Mouse (Mus musculus): ENCODE measurements at regions not wholly inside any gene's neighbourhood (a gene's known extent, or its start where the extent isn't known, plus 50 kb on each side); places are given as distances from the start of the nearest gene placed in this dataset.

GRCm38 (mm10) chr7:79531142-79531541 lies 65.0 kb upstream of the Polg start:
- no peak overlapping the region for H3K4me2 ChIP-seq
- no peaks in the 10 kb centered on the region for H3K36me3 ChIP-seq
- WGBS, result 20% methylated on average over 5 of the region's 5 CpGs
- no peak for ATAC-seq (ENCODE audit: insufficient number of reproducible peaks, insufficient read depth, low FRiP score, low TSS enrichment, low read depth)
- H3K9me3 ChIP-seq, result no peaks in the 10 kb centered on the region
- H3K27me3 ChIP-seq, result peaks cover 100% of the 10 kb centered on the region
- peaks cover 14% of the 10 kb centered on the region for H3K4me1 ChIP-seq (replicated peaks)
- H3K9ac ChIP-seq (replicated peaks), result no peak overlapping the region
- no peak overlapping the region for H3K27ac ChIP-seq
- no peak overlapping the region for H3K4me3 ChIP-seq (replicated peaks)

GRCm38 (mm10) chr7:79529480-79529879 lies 63.3 kb upstream of the Polg start:
- ATAC-seq (ENCODE audit: insufficient number of reproducible peaks, insufficient read depth, low FRiP score, low TSS enrichment, low read depth), result no peak
- H3K36me3 ChIP-seq, result no peaks in the 10 kb centered on the region

GRCm38 (mm10) chr7:79527984-79528383 lies 61.8 kb upstream of the Polg start:
- H3K9me3 ChIP-seq, result no peaks in the 10 kb centered on the region
- peaks cover 17% of the 10 kb centered on the region for H3K4me1 ChIP-seq (replicated peaks)
- whole genome bisulfite sequencing, result 21% methylated on average over 3 of the region's 3 CpGs
- no peak overlapping the region for H3K4me3 ChIP-seq (replicated peaks)
- no peak overlapping the region for H3K4me2 ChIP-seq
- no peaks in the 10 kb centered on the region for H3K36me3 ChIP-seq
- ATAC-seq (ENCODE audit: insufficient number of reproducible peaks, insufficient read depth, low FRiP score, low TSS enrichment, low read depth), result no peak
- no peak overlapping the region for H3K27ac ChIP-seq
- peaks cover 90% of the 10 kb centered on the region for H3K27me3 ChIP-seq
- H3K9ac ChIP-seq (replicated peaks), result no peak overlapping the region

More at GRCm38 (mm10) chr7:79529480-79529879, 63.3 kb upstream of the Polg start:
- Histone ChIP-seq H3K9me3 (no peaks in the 10 kb centered on the region), H3K27me3 (peaks cover 94% of the 10 kb centered on the region), H3K4me3 (replicated peaks) (no peak overlapping the region), H3K4me1 (replicated peaks) (peaks cover 17% of the 10 kb centered on the region), H3K9ac (replicated peaks) (no peak overlapping the region), H3K4me2 (no peak overlapping the region), H3K27ac (no peak overlapping the region)
- WGBS, result 16% methylated on average over 1 of the region's 1 CpGs

- H3K9ac ChIP-seq (replicated peaks), result no peak overlapping the region
- H3K4me3 ChIP-seq (replicated peaks), result no peak overlapping the region
- H3K27ac ChIP-seq, result peak overlapping the region; percentile 70
- peak overlapping the region; percentile 24 for H3K4me2 ChIP-seq
- WGBS, result 26% methylated on average over 14 of the region's 14 CpGs
- H3K9me3 ChIP-seq, result no peaks in the 10 kb centered on the region
- H3K27me3 ChIP-seq, result peaks cover 86% of the 10 kb centered on the region
- H3K36me3 ChIP-seq, result no peaks in the 10 kb centered on the region
- peaks cover 17% of the 10 kb centered on the region for H3K4me1 ChIP-seq (replicated peaks)
- ATAC-seq (ENCODE audit: insufficient number of reproducible peaks, insufficient read depth, low FRiP score, low TSS enrichment, low read depth), result peak; percentile 37
Observed at GRCm38 (mm10) chr7:79525690-79526630, 59.8 kb upstream of the Polg start.

DNA sequence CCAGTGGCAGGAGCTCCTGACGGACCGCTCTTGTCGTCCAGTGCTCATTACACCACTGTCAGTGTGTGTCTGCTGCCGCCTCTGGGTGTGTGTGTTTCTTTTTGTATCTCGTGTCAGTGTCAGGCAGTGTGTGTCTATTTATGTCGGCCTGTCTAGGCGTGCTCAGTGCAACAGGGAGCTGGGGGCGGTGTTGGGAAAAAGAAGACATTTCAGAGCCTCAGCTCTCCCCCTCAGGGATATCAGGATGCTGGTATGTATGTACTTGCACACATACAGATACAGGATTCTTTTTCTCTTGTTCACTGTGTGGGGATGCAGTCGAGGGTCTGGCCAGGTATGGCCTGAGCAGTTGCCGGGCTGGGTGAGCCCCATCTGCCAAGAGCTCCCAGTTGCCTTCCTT lies 58.8 kb upstream of the Polg start:
- Histone ChIP-seq H3K36me3 (no peaks in the 10 kb centered on the region), H3K4me1 (replicated peaks) (peaks cover 17% of the 10 kb centered on the region), H3K27me3 (peaks cover 86% of the 10 kb centered on the region), H3K27ac (no peak overlapping the region), H3K4me2 (no peak overlapping the region), H3K9me3 (no peaks in the 10 kb centered on the region), H3K9ac (replicated peaks) (no peak overlapping the region), H3K4me3 (replicated peaks) (no peak overlapping the region)
- ATAC-seq (ENCODE audit: insufficient number of reproducible peaks, insufficient read depth, low FRiP score, low TSS enrichment, low read depth), result no peak
- WGBS, result 68% methylated on average over 10 of the region's 10 CpGs

DNA sequence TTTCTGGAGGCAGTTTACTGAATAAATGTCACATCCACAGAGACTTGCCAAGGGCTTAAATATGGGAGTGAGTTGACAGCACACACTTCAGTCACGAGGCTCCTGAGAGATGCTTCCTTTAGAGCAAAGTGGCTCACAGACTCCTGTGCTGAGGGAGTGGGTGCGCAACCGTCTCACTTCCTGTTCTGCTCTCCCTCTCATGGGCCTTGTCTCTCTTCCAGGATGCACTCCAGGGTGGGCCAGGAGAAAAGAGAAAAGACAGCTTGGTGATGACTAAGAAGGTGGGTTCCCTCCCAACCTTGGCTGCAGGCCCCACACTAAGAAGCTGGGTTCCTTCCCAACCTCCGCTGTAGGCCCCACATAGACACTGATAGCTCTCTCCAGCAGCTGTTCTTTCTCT lies 57.5 kb upstream of the Polg start:
- Histone ChIP-seq H3K4me2 (no peak overlapping the region), H3K9me3 (no peaks in the 10 kb centered on the region), H3K9ac (replicated peaks) (no peak overlapping the region), H3K27ac (no peak overlapping the region), H3K4me3 (replicated peaks) (no peak overlapping the region), H3K4me1 (replicated peaks) (peaks cover 17% of the 10 kb centered on the region), H3K27me3 (peaks cover 85% of the 10 kb centered on the region), H3K36me3 (no peaks in the 10 kb centered on the region)
- 77% methylated on average over 4 of the region's 4 CpGs for WGBS
- no peak for ATAC-seq (ENCODE audit: insufficient number of reproducible peaks, insufficient read depth, low FRiP score, low TSS enrichment, low read depth)

GRCm38 (mm10) chr7:79522046-79522445 lies 55.9 kb upstream of the Polg start:
- Histone ChIP-seq H3K27ac (no peak overlapping the region), H3K4me1 (replicated peaks) (peaks cover 17% of the 10 kb centered on the region), H3K36me3 (no peaks in the 10 kb centered on the region), H3K9ac (replicated peaks) (no peak overlapping the region), H3K9me3 (no peaks in the 10 kb centered on the region), H3K4me3 (replicated peaks) (no peak overlapping the region), H3K4me2 (no peak overlapping the region), H3K27me3 (peaks cover 84% of the 10 kb centered on the region)
- WGBS, result 89% methylated on average over 3 of the region's 3 CpGs
- no peak for ATAC-seq (ENCODE audit: insufficient number of reproducible peaks, insufficient read depth, low FRiP score, low TSS enrichment, low read depth)

DNA sequence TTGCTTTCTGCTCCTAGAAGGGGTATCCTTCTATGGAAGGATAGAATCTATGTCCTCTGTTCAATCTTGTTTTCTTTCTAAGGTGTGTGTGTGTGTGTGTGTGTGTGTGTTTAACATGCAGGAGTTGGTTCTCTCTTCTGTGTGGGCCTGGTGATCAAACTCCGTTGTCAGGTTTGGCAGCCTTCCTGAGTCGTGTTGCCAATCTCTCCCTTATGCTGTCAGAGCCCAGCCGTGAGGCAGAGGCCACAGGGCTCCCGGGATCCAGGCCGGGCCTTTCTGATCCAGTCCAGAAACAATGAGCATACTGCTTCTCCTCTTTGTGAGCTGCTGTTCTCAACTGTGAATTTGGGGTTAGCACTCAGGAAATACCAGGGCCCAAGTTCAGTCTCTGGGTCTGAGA lies 55.1 kb upstream of the Polg start:
- Histone ChIP-seq H3K36me3 (no peaks in the 10 kb centered on the region), H3K4me2 (no peak overlapping the region), H3K4me3 (replicated peaks) (no peak overlapping the region), H3K9me3 (no peaks in the 10 kb centered on the region), H3K9ac (replicated peaks) (no peak overlapping the region), H3K4me1 (replicated peaks) (peaks cover 15% of the 10 kb centered on the region), H3K27ac (no peak overlapping the region), H3K27me3 (peaks cover 84% of the 10 kb centered on the region)
- ATAC-seq (ENCODE audit: insufficient number of reproducible peaks, insufficient read depth, low FRiP score, low TSS enrichment, low read depth), result no peak
- WGBS, result 51% methylated on average over 5 of the region's 5 CpGs

- ATAC-seq (ENCODE audit: insufficient number of reproducible peaks, insufficient read depth, low FRiP score, low TSS enrichment, low read depth), result no peak
- Histone ChIP-seq H3K9ac (replicated peaks) (no peak overlapping the region), H3K27me3 (peaks cover 87% of the 10 kb centered on the region), H3K4me2 (no peak overlapping the region), H3K4me3 (replicated peaks) (no peak overlapping the region), H3K4me1 (replicated peaks) (peaks cover 8% of the 10 kb centered on the region), H3K9me3 (no peaks in the 10 kb centered on the region), H3K27ac (no peak overlapping the region), H3K36me3 (no peaks in the 10 kb centered on the region)
- 39% methylated on average over 2 of the region's 2 CpGs for WGBS
Observed at GRCm38 (mm10) chr7:79520222-79520710, 54.1 kb upstream of the Polg start.

- H3K27ac ChIP-seq, result no peak overlapping the region
- no peaks in the 10 kb centered on the region for H3K9me3 ChIP-seq
- peaks cover 7% of the 10 kb centered on the region for H3K4me1 ChIP-seq (replicated peaks)
- no peak overlapping the region for H3K4me2 ChIP-seq
- H3K9ac ChIP-seq (replicated peaks), result no peak overlapping the region
- 72% methylated on average over 7 of the region's 7 CpGs for WGBS
- no peak overlapping the region for H3K4me3 ChIP-seq (replicated peaks)
- peaks cover 94% of the 10 kb centered on the region for H3K27me3 ChIP-seq
- ATAC-seq (ENCODE audit: insufficient number of reproducible peaks, insufficient read depth, low FRiP score, low TSS enrichment, low read depth), result no peak
- no peaks in the 10 kb centered on the region for H3K36me3 ChIP-seq
Observed at GRCm38 (mm10) chr7:79518928-79519327, 52.8 kb upstream of the Polg start.

- Histone ChIP-seq H3K4me1 (replicated peaks) (peaks cover 7% of the 10 kb centered on the region), H3K27me3 (peaks cover 94% of the 10 kb centered on the region), H3K9ac (replicated peaks) (no peak overlapping the region), H3K4me3 (replicated peaks) (no peak overlapping the region), H3K27ac (no peak overlapping the region), H3K9me3 (no peaks in the 10 kb centered on the region), H3K4me2 (no peak overlapping the region), H3K36me3 (no peaks in the 10 kb centered on the region)
- ATAC-seq (ENCODE audit: insufficient number of reproducible peaks, insufficient read depth, low FRiP score, low TSS enrichment, low read depth), result no peak
- WGBS, result 60% methylated on average over 5 of the region's 5 CpGs
Observed at GRCm38 (mm10) chr7:79517581-79518337, 51.6 kb upstream of the Polg start.

Data from limb, embryonic 12.5 days (tissue).